Mouse (Mus musculus): ENCODE results near the gene Arpc1a.

GRCm38 (mm10) chr5:145140611-145141010 lies 57.0 kb downstream of the Arpc1a start:
- no peak for TF ChIP-seq CTCF (IDR thresholded peaks at IDR 0.05; ENCODE audit: control insufficient read depth, insufficient read depth, low read length)
- no peak for TF ChIP-seq POLR2A (IDR thresholded peaks at IDR 0.05; ENCODE audit: borderline replicate concordance, control insufficient read depth, low read depth, low read length)
